Mouse (Mus musculus) lung, postnatal 0 days (tissue): ENCODE measurements around the gene Fry.

Source experiments
- CTCF ChIP-seq: IDR thresholded peaks from 2 replicates; pipeline ENCODE4 v1.5.1; 2016; ENCODE audit warnings: antibody characterized with exemption, mild to moderate bottlenecking
- EP300 ChIP-seq: IDR thresholded peaks from 2 replicates; pipeline ENCODE4 v1.6.1; 2016; ENCODE audit warnings: antibody characterized with exemption, mild to moderate bottlenecking, control low read depth

DNA sequence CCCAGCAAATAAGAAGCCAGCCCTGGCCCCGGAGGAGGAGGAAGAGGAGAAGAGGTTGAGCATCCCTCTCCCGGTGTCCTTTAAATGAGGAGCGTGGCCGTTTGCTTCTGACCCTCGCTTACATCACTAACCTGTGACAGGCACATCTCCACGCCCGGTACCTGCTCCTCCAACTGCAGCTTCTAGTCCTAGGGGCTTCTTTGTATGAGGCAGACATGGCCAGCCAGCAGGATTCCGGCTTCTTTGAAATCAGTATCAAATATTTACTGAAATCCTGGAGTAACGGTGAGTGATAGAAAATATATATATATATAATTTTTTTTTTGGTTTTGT lies 141.6 kb downstream of the Fry start:
- TF ChIP-seq CTCF (no peak), EP300 (no peak)
